Mouse (Mus musculus) limb, embryonic 15.5 days (tissue): ENCODE results near the gene S1pr2. TPM values are rescaled to one million over a fixed set of nuclear protein-coding genes. Genes with fewer than 3 reads are reported as not detected.
"Not testable (repeated sequence)": the region's sequence is repeated elsewhere in the genome, so short reads cannot be mapped to it uniquely, and the experiment has no call there.

Experiments used
- ATAC-seq: fragments of 200-750 bp; cut with Nextera tagmentation; 2 replicates; pipeline ENCODE4 v1.8.0; 2017; ENCODE audit warnings: low read depth, moderate TSS enrichment; ENCODE audit not compliant: insufficient number of reproducible peaks, low FRiP score, low TSS enrichment
- H3K27ac ChIP-seq: fragments of 300-500 bp; sonication (generic); 2 replicates; pipeline ENCODE4 v1.5.1; 2015; ENCODE audit warnings: moderate library complexity, mild to moderate bottlenecking, inconsistent platforms
- H3K27me3 ChIP-seq: fragments of 300-500 bp; sonication (generic); 2 replicates; pipeline ENCODE4 v1.6.1; 2015; ENCODE audit warnings: inconsistent platforms
- H3K36me3 ChIP-seq: fragments of 300-500 bp; sonication (generic); 2 replicates; pipeline ENCODE4 v1.6.1; 2015; ENCODE audit warnings: inconsistent platforms
- H3K4me1 ChIP-seq: fragments of 300-500 bp; sonication (generic); 2 replicates; pipeline ENCODE4 v1.6.1; 2015; ENCODE audit warnings: inconsistent platforms
- H3K4me2 ChIP-seq: fragments of 300-500 bp; sonication (generic); 2 replicates; pipeline ENCODE4 v1.6.1; 2015; ENCODE audit warnings: mild to moderate bottlenecking, inconsistent platforms
- H3K4me3 ChIP-seq: fragments of 300-500 bp; sonication (generic); 2 replicates; pipeline ENCODE4 v1.5.1; 2015; ENCODE audit warnings: mild to moderate bottlenecking, inconsistent platforms
- H3K9ac ChIP-seq: fragments of 300-500 bp; sonication (generic); 2 replicates; pipeline ENCODE4 v1.6.1; 2015; ENCODE audit warnings: inconsistent platforms
- H3K9me3 ChIP-seq: fragments of 300-500 bp; sonication (generic); 2 replicates; pipeline ENCODE4 v1.6.1; 2016; ENCODE audit warnings: inconsistent platforms
- WGBS: fragments of 180-500 bp; shearing (Covaris S2); methylation state at CpG from one replicate; pipeline ENCODE4 v1.1.7; 2015; 5-methylcytosine and 5-hydroxymethylcytosine counted together
- polyA plus RNA-seq: library from polyadenylated mRNA; unstranded; fragments of >200 nt; fragmentation: Nextera tagmentation; extraction: Ambion mirVana; gene quantifications from 2 replicates; pipeline ENCODE4 v1.2.1, GENCODE M21; 2015

S1pr2 gene
- polyA plus RNA-seq, 1 experiment from 2014 or later: 65.1 TPM

- Histone ChIP-seq H3K9ac (no peak overlapping the region), H3K27me3 (peaks cover 28% of the 10 kb centered on the region), H3K27ac (peak overlapping the region; percentile 47; the same call in 1 of the 2 replicates), H3K4me3 (no peak overlapping the region), H3K4me1 (peaks cover 25% of the 10 kb centered on the region), H3K9me3 (no peaks in the 10 kb centered on the region), H3K4me2 (no peak overlapping the region), H3K36me3 (peaks cover 19% of the 10 kb centered on the region)
- ATAC-seq: no peak
- 52% methylated on average over 1 of the region's 1 CpGs for WGBS
Measured at GRCm38 (mm10) chr9:21012368-21012767, 35.8 kb upstream of the S1pr2 start.

- Histone ChIP-seq H3K9ac (no peak overlapping the region), H3K4me3 (no peak overlapping the region), H3K4me1 (peaks cover 21% of the 10 kb centered on the region), H3K36me3 (peaks cover 24% of the 10 kb centered on the region), H3K9me3 (no peaks in the 10 kb centered on the region), H3K27me3 (peaks cover 23% of the 10 kb centered on the region), H3K27ac (peak overlapping the region; percentile 47; the same call in 1 of the 2 replicates), H3K4me2 (no peak overlapping the region)
- WGBS: 46% methylated on average over 5 of the region's 5 CpGs
- ATAC-seq: no peak
Measured at GRCm38 (mm10) chr9:21011846-21012312, 35.3 kb upstream of the S1pr2 start.

- ATAC-seq: not testable (repeated sequence)
- WGBS: 65% methylated on average over 9 of the region's 9 CpGs
Measured at GRCm38 (mm10) chr9:21010939-21011541, 34.5 kb upstream of the S1pr2 start.

GRCm38 (mm10) chr9:21010362-21010761 lies 33.8 kb upstream of the S1pr2 start:
- 68% methylated on average over 2 of the region's 2 CpGs for WGBS
- no peak overlapping the region for H3K4me3 ChIP-seq
- peaks cover 38% of the 10 kb centered on the region for H3K36me3 ChIP-seq
- H3K4me1 ChIP-seq: peaks cover 14% of the 10 kb centered on the region
- no peaks in the 10 kb centered on the region for H3K9me3 ChIP-seq
- H3K27me3 ChIP-seq: peaks cover 9% of the 10 kb centered on the region
- H3K4me2 ChIP-seq: no peak overlapping the region
- no peak overlapping the region for H3K27ac ChIP-seq
- H3K9ac ChIP-seq: no peak overlapping the region
- no peak for ATAC-seq

More at GRCm38 (mm10) chr9:21010939-21011541, 34.5 kb upstream of the S1pr2 start:
- H3K27ac ChIP-seq, H3K4me2 ChIP-seq, H3K9me3 ChIP-seq, H3K9ac ChIP-seq, H3K4me3 ChIP-seq: not testable (repeated sequence)
- Histone ChIP-seq H3K27me3 (peaks cover 16% of the 10 kb centered on the region), H3K36me3 (peaks cover 31% of the 10 kb centered on the region), H3K4me1 (peaks cover 21% of the 10 kb centered on the region)

- no peaks in the 10 kb centered on the region for H3K9me3 ChIP-seq
- H3K36me3 ChIP-seq: peaks cover 39% of the 10 kb centered on the region
- no peaks in the 10 kb centered on the region for H3K27me3 ChIP-seq
- no peak overlapping the region for H3K9ac ChIP-seq
- no peak overlapping the region for H3K27ac ChIP-seq
- peaks cover 13% of the 10 kb centered on the region; the same call in 1 of the 2 replicates for H3K4me1 ChIP-seq
- H3K4me3 ChIP-seq: no peak overlapping the region
- no peak overlapping the region for H3K4me2 ChIP-seq
- WGBS: 82% methylated on average over 7 of the region's 7 CpGs
- ATAC-seq: no peak
Measured at GRCm38 (mm10) chr9:21008007-21008406, 31.4 kb upstream of the S1pr2 start.

GRCm38 (mm10) chr9:21007313-21007952 lies 30.9 kb upstream of the S1pr2 start:
- 94% methylated on average over 10 of the region's 10 CpGs for WGBS
- ATAC-seq: no peak
- H3K27me3 ChIP-seq: no peaks in the 10 kb centered on the region
- H3K4me1 ChIP-seq: peaks cover 13% of the 10 kb centered on the region; the same call in 1 of the 2 replicates
- peaks cover 39% of the 10 kb centered on the region for H3K36me3 ChIP-seq
- no peak overlapping the region for H3K4me2 ChIP-seq
- H3K9ac ChIP-seq: no peak overlapping the region
- H3K9me3 ChIP-seq: no peaks in the 10 kb centered on the region
- H3K4me3 ChIP-seq: no peak overlapping the region
- H3K27ac ChIP-seq: no peak overlapping the region

- peak within 1 kb of the TSS; percentile 84 for H3K4me2 ChIP-seq
- ATAC-seq: peak; percentile 71
- H3K9ac ChIP-seq: peak within 1 kb of the TSS; percentile 67
- H3K27me3 ChIP-seq: no peaks in the 10 kb centered on the region
- H3K4me3 ChIP-seq: peak within 1 kb of the TSS; percentile 63
- H3K27ac ChIP-seq: peak within 1 kb of the TSS; percentile 60
- H3K4me1 ChIP-seq: peaks cover 7% of the 10 kb centered on the region; the same call in 1 of the 2 replicates
- under 1% methylated on average over 72 of the region's 72 CpGs for WGBS
- peaks cover 25% of the 10 kb centered on the region for H3K36me3 ChIP-seq
- no peaks in the 10 kb centered on the region for H3K9me3 ChIP-seq
Measured at GRCm38 (mm10) chr9:21002627-21003551, 26.3 kb upstream of the S1pr2 start, which contains the start of gene Mrpl4. Mrpl4 (plus strand) TSS chr9:21002738.

- H3K27me3 ChIP-seq: no peaks in the 10 kb centered on the region
- H3K36me3 ChIP-seq: peaks cover 18% of the 10 kb centered on the region
- ATAC-seq: no peak; the same call in 1 of the 2 replicates
- peak overlapping the region; percentile 60; the same call in 1 of the 2 replicates for H3K27ac ChIP-seq
- 12% methylated on average over 7 of the region's 7 CpGs for WGBS
- H3K9me3 ChIP-seq: no peaks in the 10 kb centered on the region
- H3K4me1 ChIP-seq: peaks cover 7% of the 10 kb centered on the region; the same call in 1 of the 2 replicates
- peak overlapping the region; percentile 63 for H3K4me3 ChIP-seq
- peak overlapping the region; percentile 67 for H3K9ac ChIP-seq
- H3K4me2 ChIP-seq: peak overlapping the region; percentile 84
Measured at GRCm38 (mm10) chr9:21002270-21002626, 25.7 kb upstream of the S1pr2 start.

- Histone ChIP-seq H3K9ac (no peak overlapping the region), H3K4me2 (no peak overlapping the region), H3K4me1 (peaks cover 7% of the 10 kb centered on the region; the same call in 1 of the 2 replicates), H3K27me3 (no peaks in the 10 kb centered on the region), H3K9me3 (no peaks in the 10 kb centered on the region), H3K36me3 (peaks cover 13% of the 10 kb centered on the region), H3K4me3 (no peak overlapping the region), H3K27ac (no peak overlapping the region)
- WGBS: 75% methylated on average over 6 of the region's 6 CpGs
- no peak for ATAC-seq
Measured at GRCm38 (mm10) chr9:21001651-21002200, 25.1 kb upstream of the S1pr2 start.

- ATAC-seq: no peak
- Histone ChIP-seq H3K27ac (no peak overlapping the region), H3K9me3 (no peaks in the 10 kb centered on the region), H3K9ac (no peak overlapping the region), H3K4me3 (no peak overlapping the region), H3K4me2 (no peak overlapping the region), H3K36me3 (peaks cover 5% of the 10 kb centered on the region), H3K4me1 (peaks cover 7% of the 10 kb centered on the region; the same call in 1 of the 2 replicates), H3K27me3 (no peaks in the 10 kb centered on the region)
Measured at GRCm38 (mm10) chr9:21000811-21001210, 24.2 kb upstream of the S1pr2 start.

- ATAC-seq, H3K27me3 ChIP-seq, H3K4me1 ChIP-seq, H3K4me2 ChIP-seq, H3K9me3 ChIP-seq, H3K9ac ChIP-seq, H3K36me3 ChIP-seq, H3K27ac ChIP-seq, H3K4me3 ChIP-seq: not testable (repeated sequence)
- WGBS: 71% methylated on average over 1 of the region's 1 CpGs
Measured at GRCm38 (mm10) chr9:20998337-20998736, 21.8 kb upstream of the S1pr2 start.
